Mouse (Mus musculus) embryonic fibroblast, embryonic 13.5 days (primary cell): Measurements from ENCODE around the gene Tmem145.

Experiments used
- CTCF ChIP-seq: IDR thresholded peaks from 2 replicates; pipeline ENCODE4 v1.5.1; 2011; ENCODE audit warnings: mild to moderate bottlenecking, control low read depth, low read length, moderate library complexity, borderline replicate concordance; ENCODE audit not compliant: insufficient read depth
- POLR2A ChIP-seq: IDR thresholded peaks from 2 replicates; pipeline ENCODE4 v1.6.1; 2011; ENCODE audit warnings: low read depth, mild to moderate bottlenecking, control low read depth, low read length, moderate library complexity

- TF ChIP-seq CTCF (no peak), POLR2A (no peak)
Measured at GRCm38 (mm10) chr7:25274996-25275395, 30.9 kb upstream of the Tmem145 start.
